8 mouse cellular contexts compared by ENCODE assay signal in genomic region chr2:5137500-5138286, GRCm38 (mm10). TPM values are rescaled to one million over a fixed set of nuclear protein-coding genes. Genes with fewer than 3 reads are reported as not detected.
DNase-seq lines count a peak whose midpoint lies in the region; ATAC-seq and TF ChIP-seq lines count a peak whose summit lies in the region.

Gene Ccdc3 (plus strand): TSS chr2:5137776.

- ATAC-seq in intestine, postnatal 0 days, result no peak
- ATAC-seq in neural tube, embryonic 13.5 days (ENCODE audit: low read depth), result peak; percentile 78

- peak within 1 kb of the TSS; percentile 52 for H3K9ac ChIP-seq in intestine, postnatal 0 days (ENCODE audit: low read depth, low read length)
- H3K9ac ChIP-seq in liver, adult 2 months (ENCODE audit: low read depth, low read length), result peak within 1 kb of the TSS; percentile 44
- H3K9ac ChIP-seq in neural tube, embryonic 13.5 days, result peak within 1 kb of the TSS; percentile 67

- no peaks in the 10 kb centered on the region for H3K9me3 ChIP-seq in intestine, postnatal 0 days (ENCODE audit: control insufficient read depth)
- no peaks in the 10 kb centered on the region for H3K9me3 ChIP-seq in neural tube, embryonic 13.5 days

- no peaks in the 10 kb centered on the region for H3K36me3 ChIP-seq in intestine, postnatal 0 days (ENCODE audit: control insufficient read depth, insufficient read depth)
- H3K36me3 ChIP-seq in liver, adult 2 months (ENCODE audit: control insufficient read depth, insufficient read depth, low read length), result no peaks in the 10 kb centered on the region
- H3K36me3 ChIP-seq in neural tube, embryonic 13.5 days, result no peaks in the 10 kb centered on the region

- TF ChIP-seq POLR2A in liver, adult 2 months (IDR thresholded peaks at IDR 0.05; ENCODE audit: extremely low read depth, insufficient read depth, low read length), result no peak

- intact Hi-C loops in gastrocnemius, postnatal 36 days (cut with DNase I), result no loop called here

- H3K4me2 ChIP-seq in intestine, postnatal 0 days (replicated peaks; ENCODE audit: low read depth), result peak within 1 kb of the TSS; percentile 91
- H3K4me2 ChIP-seq in neural tube, embryonic 13.5 days, result peak within 1 kb of the TSS; percentile 73

- WGBS in intestine, postnatal 0 days, result under 1% methylated on average over 77 of the region's 78 CpGs
- 2% methylated on average over 78 of the region's 78 CpGs for WGBS in liver, adult 2 months
- under 1% methylated on average over 75 of the region's 78 CpGs for WGBS in neural tube, embryonic 13.5 days

- no peak for DNase-seq in frontal cortex, adult 2 months (ENCODE audit: extremely low spot score in 1 of 2, low spot score in 1 of 2)
- DNase-seq in frontal cortex, postnatal 36 days (ENCODE audit: low spot score in 2 of 2), result no peak
- peak; percentile 67 to 70 for DNase-seq in adrenal gland, postnatal 36 days
- peak; percentile 19 to 36 for DNase-seq in gastrocnemius, postnatal 36 days
- DNase-seq in liver, adult 2 months (ENCODE audit: extremely low read depth, low read depth, low spot score), result no peak
- DNase-seq in c-Kit-positive CD71-positive TER-119-positive erythroid progenitor cells, embryonic 14.5 days (ENCODE audit: low spot score), result no peak

- no peak for TF ChIP-seq CTCF in intestine, postnatal 0 days (IDR thresholded peaks at IDR 0.05; ENCODE audit: low read depth)
- no peak for TF ChIP-seq CTCF in liver, adult 2 months (IDR thresholded peaks at IDR 0.05; ENCODE audit: low read depth, low read length)

- H3K79me2 ChIP-seq in liver, adult 2 months (ENCODE audit: control insufficient read depth, insufficient read depth, low read length), result no peaks in the 10 kb centered on the region

- H3K4me3 ChIP-seq in intestine, postnatal 0 days (ENCODE audit: low read depth, low read length), result peak within 1 kb of the TSS; percentile 56
- H3K4me3 ChIP-seq in liver, adult 2 months (ENCODE audit: insufficient read depth, low read depth, low read length), result peak within 1 kb of the TSS; percentile 61
- H3K4me3 ChIP-seq in neural tube, embryonic 13.5 days, result peak within 1 kb of the TSS; percentile 44

- H3K27ac ChIP-seq in intestine, postnatal 0 days (ENCODE audit: low read depth, low read length), result no peak within 1 kb of the TSS
- H3K27ac ChIP-seq in liver, adult 2 months (replicated peaks; ENCODE audit: insufficient read depth, low read depth, low read length), result no peak within 1 kb of the TSS
- H3K27ac ChIP-seq in neural tube, embryonic 13.5 days (replicated peaks), result no peak within 1 kb of the TSS

- H3K27me3 ChIP-seq in intestine, postnatal 0 days (replicated peaks; ENCODE audit: control insufficient read depth, insufficient read depth, low read length), result 0 out of 2 replicates have a peak, but pooled peaks cover 6% of the 10 kb centered on the region
- H3K27me3 ChIP-seq in liver, adult 2 months (ENCODE audit: control insufficient read depth, insufficient read depth, low read length), result peaks cover 17% of the 10 kb centered on the region
- peaks cover 59% of the 10 kb centered on the region for H3K27me3 ChIP-seq in neural tube, embryonic 13.5 days

- H3K4me1 ChIP-seq in intestine, postnatal 0 days (replicated peaks; ENCODE audit: control insufficient read depth, insufficient read depth, low read length), result peaks cover 14% of the 10 kb centered on the region
- H3K4me1 ChIP-seq in liver, adult 2 months (ENCODE audit: control insufficient read depth, insufficient read depth, low read length), result 0 out of 2 replicates have a peak, but pooled peaks cover 4% of the 10 kb centered on the region
- peaks cover 15% of the 10 kb centered on the region for H3K4me1 ChIP-seq in neural tube, embryonic 13.5 days (replicated peaks)

RNA-seq across cellular contexts. Expression of gene Ccdc3, which starts in this region (rescaled TPM):
- 12.4 and 13.3 TPM in 2 replicates for polyA plus RNA-seq in frontal cortex, adult 2 months (2012; rRNA removed)
- total RNA-seq in adrenal gland, postnatal 36 days (2021), result 10 to 100 TPM in 1 of 2 experiments, 1 to 10 TPM in 1; 9.2 to 11.3 TPM
- 1 to 10 TPM; 4.7 to 5.9 TPM for total RNA-seq in gastrocnemius, postnatal 36 days (2021)
- polyA plus RNA-seq in intestine, postnatal 0 days (2015; fragmentation: Nextera tagmentation; extraction: Ambion mirVana), result 10.3 TPM in 2 replicates
- total RNA-seq in liver, adult 2 months (2014; rRNA removed), result 0.92 and 1.6 TPM in 2 replicates
- 0.78 and 0.91 TPM in 2 replicates for polyA plus RNA-seq in liver, adult 2 months (2012; rRNA removed)
- polyA plus RNA-seq in neural tube, embryonic 13.5 days (2015; fragmentation: Nextera tagmentation; extraction: Ambion mirVana), result 7.9 and 11.7 TPM in 2 replicates

Comparison
In these comparisons a context has a peak if more than half of its experiments do, and no peak if none do; other contexts are left out.
1. DNase-seq: peak in adrenal gland, postnatal 36 days (2 of 2) and gastrocnemius, postnatal 36 days (2 of 2); none in frontal cortex, adult 2 months (0 of 2), frontal cortex, postnatal 36 days (0 of 2), liver, adult 2 months (single experiment) and c-Kit-positive CD71-positive TER-119-positive erythroid progenitor cells, embryonic 14.5 days (single experiment).
2. Peak in every context shown above with its lines, with median percentiles within 50 percentile points of each other: H3K4me3 ChIP-seq and H3K9ac ChIP-seq.